Mouse (Mus musculus) layer of hippocampus, postnatal 10 days (tissue): ENCODE data around the gene Gm49416. TPM values are rescaled to one million over a fixed set of nuclear protein-coding genes. Genes with fewer than 3 reads are reported as not detected.
"Not testable (repeated sequence)": the region's sequence is repeated elsewhere in the genome, so short reads cannot be mapped to it uniquely, and the experiment has no call there.

Experiments used
- DNase-seq, 2 experiments: peaks; one replicate each; pipeline ENCODE4 v3.0.0; 2021; ENCODE audit warnings: low spot score in 2 of 2
- long read RNA-seq: library from polyadenylated mRNA; stranded (forward); transcript quantifications from one replicate; pipeline ENCODE4 v2.0.0, GENCODE M21; 2023
- total RNA-seq, 2 experiments: library from RNA; stranded (reverse); gene quantifications; 2 replicates each; pipeline ENCODE4 v1.2.3; 2021

Gene Gm49416
- 1 to 10 TPM; 3.8 to 4.6 TPM for total RNA-seq
- long read RNA-seq, partial matches to known transcripts = 0 of 1 reads
- long read RNA-seq, other reads (novel, unspliced or antisense) = 1 of 1 reads

DNA sequence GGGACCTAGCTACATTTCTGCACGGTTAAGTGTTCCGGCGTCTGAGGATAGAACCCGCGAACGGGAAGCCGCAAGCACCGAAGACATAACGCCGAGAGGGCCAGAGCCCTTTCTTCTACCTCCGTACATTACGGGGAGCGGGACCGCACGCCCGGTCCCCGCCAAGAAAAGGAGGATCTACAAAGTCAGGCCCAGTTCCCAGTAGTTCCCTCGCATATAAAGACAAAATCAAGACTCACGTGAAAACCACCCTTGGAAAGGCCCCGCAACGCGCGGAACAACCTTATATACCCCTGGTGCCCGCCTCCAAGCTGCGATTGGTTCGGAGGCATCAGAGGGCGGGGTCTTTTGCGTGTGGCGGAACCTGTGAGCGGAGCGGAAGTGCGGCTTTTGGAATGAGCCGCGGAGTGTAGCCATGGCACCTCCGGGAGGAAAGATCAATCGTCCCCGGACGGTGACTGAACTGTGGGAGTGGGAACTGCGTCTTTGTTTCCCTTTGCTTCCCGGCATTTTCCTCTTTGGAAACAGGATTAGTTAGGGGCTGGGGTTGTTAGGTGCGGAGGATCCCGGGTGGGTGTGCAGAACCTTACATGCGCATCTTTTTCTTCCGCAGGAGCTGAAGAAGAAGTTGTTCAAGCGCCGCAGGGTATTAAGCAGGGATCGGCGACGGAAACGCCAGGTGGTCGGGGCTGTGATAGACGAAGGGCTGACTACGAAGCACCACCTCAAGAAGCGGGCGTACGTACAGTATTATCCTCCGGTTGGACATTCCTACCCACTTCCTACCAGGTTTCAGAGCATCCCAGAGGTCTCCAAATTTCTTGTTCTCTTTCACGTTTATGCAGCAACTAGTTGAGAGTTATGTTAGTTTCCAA lies at the start of gene Gm49416, which contains the start of gene 1810009A15Rik:
TSS of gene Gm49416 (plus strand) at position 416 of the 875 bp plus-strand sequence.
TSS of gene 1810009A15Rik (plus strand) at position 343 of the 875 bp plus-strand sequence.
- DNase-seq = peak; percentile 93 to 95

DNA sequence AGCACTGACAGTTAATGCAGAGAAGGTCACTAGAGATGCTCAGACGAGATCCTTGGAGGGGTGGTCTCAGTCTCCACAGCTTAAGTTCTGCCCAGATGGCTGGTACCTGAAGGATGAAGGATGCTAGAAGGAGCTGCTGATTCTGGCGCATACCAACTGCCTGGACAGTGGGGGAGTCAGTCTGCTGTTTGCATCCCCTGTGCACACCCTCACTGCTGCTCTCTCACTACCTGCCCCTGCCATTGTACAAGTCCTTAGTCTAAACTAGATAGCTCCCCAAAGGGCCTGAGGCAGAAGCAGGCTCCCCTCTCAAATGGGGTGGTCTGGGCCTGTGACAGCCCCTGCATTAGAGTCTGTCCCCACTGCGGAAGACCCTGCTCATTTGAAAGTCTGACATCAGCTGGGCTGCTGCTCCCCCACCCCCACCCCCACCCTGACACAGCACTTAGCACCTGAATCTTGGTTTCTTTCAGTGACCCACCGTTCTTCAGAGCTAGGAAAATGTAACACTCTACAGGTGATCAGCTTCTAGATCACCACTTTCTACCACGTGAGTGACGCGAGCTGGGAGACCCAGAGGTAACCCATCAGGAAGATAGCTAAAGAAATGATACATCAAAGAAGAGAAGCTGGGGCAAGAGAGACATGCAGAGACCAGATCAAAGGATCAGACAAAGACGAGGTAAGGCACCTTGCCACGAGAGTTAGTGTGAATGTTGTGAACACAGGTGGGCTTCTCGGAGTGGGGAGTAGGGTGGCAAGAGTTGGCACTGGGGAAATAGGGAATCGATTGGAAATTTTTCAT lies 49.4 kb upstream of the Gm49416 start, which contains the start of gene Gng3:
TSS of gene Gng3 (minus strand) at position 92 of the 805 bp plus-strand sequence.
- peak; percentile 70 to 78 for DNase-seq

DNA sequence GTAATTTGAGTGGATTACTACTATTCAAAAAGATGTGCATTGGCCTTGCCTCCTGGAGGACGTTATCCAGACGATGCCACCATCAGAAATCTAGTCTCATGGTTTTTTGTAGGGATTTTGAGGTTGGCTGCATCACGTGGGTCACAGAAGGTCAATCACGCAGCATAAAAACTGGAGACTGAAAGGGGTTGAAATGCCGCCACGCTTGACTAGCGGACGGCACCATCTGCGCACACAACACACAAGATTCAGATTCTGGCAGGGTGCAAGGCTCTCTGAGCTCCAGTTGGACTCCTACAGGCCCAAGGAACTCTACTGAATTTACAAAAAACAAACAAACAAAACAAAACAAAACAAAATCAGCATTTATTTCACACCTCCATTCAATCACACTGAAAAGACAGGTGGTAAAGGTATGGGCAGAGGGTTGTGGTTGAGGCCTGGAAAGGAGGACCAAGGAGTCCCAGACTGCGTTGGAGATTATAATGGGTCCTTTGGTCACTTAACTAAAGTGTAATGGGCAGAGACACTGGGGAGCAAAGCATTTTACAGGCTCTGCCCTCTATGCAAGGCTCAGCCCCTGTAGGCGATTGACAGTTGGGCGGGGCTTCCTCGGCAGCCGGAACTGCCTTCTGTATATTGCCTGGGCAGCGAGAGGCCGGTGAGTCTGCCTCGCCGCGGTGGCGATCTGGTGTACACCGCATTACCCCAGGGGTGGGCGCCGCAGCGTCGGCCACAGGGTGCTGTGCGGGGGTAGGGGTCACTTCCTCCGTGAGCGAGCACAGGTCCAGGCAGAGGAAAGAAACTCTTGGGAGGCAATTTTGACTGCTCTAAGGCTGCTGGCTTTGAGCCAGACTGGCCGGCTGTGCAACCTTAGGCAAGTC lies 48.6 kb upstream of the Gm49416 start:
- DNase-seq = peak; percentile 71 to 75

DNA sequence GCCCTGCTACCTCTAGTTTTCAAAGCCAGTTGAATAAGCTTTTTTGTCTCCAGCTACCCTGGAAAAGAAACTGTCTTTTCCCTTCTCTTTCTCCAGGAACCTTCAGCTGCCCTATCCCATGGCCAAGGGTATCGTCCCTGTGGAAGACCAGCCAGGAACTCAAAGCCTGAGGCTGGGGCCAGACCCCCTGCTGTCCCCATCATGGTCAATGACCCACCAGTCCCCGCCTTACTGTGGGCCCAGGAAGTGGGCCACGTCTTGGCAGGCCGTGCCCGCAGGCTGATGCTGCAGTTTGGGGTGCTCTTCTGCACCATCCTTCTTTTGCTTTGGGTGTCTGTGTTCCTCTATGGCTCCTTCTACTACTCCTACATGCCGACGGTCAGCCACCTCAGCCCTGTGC lies 47.7 kb upstream of the Gm49416 start:
- DNase-seq = no peak

DNA sequence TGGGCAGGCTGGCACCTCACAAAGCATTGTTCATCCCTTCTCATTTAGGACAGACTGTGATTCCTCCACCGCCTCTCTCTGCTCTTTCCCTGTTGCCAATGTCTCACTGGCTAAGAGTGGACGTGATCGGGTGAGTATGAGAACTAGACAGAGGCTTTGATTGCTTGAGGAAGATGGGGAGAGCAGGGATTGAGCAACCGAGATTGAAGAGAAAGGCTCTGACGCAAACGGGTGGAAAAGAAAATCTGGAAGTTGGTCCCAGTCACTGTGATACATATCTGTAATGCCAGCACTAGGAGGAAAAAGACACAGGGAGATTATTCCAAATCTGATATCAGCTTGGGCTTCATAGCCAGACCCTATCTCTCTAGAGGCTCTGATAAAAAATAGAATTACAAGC lies 45.8 kb upstream of the Gm49416 start:
- no peak for DNase-seq

DNA sequence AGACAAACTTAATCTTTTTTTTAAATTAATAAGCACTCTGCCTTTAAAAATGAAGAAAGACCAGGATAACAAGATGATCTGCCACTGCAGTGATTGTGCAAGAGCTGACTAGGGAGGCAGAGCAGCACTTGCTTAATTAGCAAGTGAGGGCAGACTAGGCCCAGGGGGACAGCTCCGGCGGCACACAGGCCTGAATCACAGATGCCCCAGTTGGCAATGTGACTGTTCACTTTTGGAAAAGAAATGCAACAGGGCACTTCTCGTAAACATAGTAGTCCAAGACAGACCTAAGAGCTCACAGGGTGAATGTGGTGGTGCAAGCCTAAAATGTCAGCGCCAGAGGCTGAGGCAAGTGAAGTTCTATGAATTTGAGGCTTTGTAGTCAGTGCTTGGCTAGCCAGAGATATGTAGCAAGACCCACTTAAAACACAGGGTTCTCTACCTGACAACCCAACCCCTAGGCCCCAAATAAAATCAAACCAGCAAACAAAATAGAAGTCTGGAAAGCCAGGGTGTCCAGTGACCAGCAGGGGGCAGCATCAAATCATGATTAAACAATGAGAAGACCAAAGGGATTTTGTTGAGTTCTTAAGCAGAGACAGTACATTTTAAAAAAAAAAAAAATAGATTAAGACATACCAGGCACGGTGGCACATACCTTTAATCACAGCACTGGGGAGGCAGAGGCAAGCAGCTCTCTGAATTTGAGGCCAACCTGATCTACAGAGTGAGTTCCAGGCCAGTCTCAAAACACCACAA lies 44.2 kb upstream of the Gm49416 start:
- DNase-seq = peak; percentile 83 to 86

DNA sequence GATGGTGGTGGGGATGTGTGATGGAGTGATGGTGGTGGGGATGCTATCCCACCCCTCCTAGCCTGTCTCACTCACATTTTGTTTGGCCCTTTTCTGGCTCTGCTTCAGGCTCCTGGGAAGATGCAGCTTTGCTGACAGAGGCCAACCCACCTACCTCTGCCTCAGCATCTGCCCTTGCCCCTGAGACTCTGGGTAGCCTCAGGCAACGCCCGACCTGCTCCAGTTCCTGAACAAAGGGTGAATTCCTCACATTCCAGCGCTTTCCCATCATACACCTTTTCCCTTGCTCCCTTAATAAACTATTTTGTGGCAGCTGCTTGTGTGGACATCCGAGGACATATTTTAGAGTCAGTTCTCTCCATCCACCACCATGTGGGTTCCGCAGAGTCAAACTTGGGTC lies 40.4 kb upstream of the Gm49416 start:
- no peak for DNase-seq

DNA sequence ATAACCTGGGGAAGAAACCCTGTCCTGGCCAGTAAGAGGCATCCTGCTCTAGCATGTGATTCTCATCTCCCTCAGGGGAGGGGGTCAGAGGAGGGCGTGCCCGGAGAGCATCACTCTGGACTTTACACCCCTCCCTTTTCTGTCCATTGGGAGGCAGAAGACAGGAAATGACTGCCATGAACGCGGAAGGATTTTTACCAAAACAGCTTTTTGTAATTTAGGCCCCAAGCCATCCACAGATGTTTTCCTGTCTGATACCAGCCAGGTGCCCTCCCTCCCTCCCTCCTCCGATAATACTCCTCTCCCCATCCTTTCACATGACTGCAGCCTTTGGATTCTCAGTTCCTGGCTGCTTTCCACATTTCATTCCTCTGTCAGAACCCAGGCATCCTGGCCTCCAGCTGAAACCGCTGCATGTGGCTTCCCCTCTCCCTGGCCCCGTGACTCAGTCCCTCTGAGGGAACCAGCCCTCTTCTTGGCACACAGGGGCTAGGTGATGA lies 38.3 kb upstream of the Gm49416 start, which contains the start of gene Lrrn4cl:
TSS of gene Lrrn4cl (plus strand) at position 367 of the 500 bp plus-strand sequence.
- DNase-seq = no peak

DNA sequence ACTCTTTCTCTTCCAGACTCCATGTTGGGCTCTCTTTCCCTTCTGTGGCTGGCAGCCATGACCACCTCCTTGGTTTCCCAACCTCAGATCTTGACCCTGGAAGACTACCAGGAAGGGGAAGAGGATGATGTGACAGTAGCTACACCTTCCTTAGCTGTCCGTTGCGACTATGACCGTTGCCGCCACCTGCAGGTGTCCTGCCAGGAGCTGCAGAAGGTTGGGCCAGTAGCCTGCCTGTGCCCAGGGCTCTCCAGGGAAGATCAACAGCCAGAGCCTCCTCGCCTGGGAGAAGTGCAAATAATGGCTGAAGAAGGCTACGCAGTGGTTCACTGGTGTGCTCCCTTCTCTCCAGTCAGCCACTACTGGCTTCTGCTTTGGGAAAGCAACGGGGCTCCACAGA lies 37.1 kb upstream of the Gm49416 start:
- DNase-seq = no peak

DNA sequence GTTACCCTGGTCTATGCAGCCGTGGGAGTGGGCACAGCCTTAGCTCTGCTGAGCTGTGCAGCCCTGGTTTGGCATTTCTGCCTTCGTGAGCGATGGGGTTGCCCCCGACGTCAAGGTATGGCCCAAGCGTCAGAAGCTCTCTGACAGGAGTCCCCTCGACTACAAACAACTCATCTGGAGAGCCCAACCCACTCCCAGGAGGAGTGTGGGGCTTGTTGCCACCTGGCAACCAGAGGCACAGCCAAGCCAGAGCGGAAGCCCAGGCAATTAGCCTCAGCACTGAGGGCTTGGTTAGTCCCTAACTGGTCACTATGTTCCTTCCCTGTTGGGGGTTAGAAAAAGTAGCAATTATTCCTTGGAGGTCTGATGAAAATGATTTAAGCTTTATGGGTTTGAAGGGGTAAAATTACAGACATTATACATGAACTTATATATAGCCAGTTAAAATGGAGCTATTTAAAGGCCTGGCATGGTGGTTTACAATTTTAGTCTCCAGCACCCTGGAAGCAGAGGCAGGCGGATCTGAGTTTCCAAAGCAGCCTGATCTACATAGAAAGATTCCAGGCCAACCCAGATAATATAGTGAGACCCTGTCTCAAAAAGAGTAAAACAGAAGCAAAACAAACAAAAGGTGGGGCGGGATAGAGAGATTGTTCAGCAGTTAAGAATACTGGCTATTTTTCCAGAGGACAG lies 36.3 kb upstream of the Gm49416 start:
- no peak for DNase-seq

DNA sequence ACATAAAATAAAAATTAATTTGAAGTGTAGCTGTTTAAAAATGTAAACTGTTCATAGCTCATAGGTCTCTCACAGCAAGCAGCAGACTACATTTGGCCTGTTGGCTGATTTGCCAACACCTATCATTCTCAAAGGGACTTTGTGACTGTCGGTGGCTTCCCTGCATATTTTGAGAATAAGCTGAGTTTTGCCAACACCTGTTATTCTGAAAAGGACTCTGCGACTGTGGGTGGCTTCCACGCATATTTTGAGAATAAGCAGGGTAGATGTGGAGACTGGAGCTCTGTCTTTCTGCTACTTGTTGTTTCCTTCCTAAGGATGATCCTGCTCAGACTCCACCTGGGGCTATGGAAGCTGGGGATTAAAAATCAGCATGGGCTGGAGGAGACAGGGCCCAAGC lies 35.6 kb upstream of the Gm49416 start:
- no peak for DNase-seq

DNA sequence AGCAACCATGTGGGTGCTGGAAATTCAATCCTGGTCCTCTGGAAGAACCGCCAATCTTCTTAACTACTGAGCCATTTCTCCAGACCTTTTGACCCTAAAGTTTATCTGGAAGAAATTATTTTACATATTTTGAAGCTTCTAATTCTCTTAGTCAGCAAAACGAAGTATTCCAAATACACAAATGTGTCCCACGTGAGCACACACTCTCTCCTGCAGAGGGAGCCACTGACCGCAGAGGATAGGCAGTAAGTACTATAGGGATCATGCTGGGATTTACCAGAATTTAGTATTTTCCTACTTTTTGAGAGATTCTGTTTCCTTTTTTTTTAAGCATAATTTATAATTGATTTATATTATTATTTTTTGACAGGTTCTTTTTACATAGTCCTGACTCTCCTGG lies 31.0 kb upstream of the Gm49416 start:
- peak in 1 of 2 experiments; percentile 45 for DNase-seq

DNA sequence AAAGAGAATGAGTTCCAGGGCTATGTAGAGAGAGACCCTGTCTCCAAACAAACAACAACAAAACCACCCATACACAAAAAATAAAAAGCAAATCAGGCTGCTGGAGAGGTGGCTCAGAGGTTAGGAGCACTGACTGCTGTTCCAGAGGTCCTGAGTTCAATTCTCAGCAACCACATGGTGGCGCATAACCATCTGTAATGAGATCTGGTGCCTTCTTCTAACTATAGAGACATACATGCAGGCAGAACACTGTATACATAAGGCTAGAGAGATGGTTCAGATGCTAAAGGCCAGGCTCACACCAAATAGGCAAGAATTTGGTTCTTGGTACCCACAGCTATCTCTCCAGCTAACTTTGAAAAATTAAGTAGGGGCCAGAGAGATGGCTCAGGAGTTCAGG lies 29.7 kb upstream of the Gm49416 start:
- DNase-seq = no peak

DNA sequence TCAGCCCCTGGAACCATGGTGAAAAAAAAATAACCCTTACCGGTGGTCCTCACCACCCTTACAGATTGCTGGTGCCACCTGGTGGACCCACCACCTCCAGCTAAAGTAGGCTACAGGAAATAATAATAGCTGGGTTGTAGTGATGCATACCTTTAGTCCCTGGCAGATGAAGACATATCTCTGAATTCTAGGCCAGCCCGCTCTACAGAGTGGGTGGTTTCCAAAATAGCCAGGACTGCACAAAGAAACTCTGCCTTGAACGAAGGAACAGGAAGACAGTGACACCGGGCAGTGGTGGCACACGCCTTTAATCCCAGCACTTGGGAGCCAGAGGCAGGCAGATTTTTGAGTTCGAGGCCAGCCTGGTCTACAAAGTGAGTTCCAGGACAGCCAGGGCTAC lies 24.5 kb upstream of the Gm49416 start:
- DNase-seq = no peak

DNA sequence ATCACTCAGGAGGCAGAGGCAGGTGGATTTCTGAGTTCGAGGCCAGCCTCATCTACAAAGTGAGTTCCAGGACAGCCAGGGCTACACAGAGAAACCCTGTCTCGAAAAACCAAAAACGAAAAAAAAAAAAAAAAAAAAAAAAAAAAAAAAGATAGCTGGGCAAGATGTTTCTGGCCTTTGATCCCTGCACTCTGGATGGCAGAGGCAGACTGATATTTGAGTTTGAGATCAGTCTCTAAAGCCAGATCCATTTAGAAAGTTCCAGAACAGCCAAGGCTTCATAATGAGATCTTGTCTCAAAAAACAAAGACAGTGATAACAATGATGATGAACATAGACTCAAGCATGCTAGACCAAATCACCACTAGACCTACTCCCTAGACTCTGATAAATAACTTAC lies 18.3 kb upstream of the Gm49416 start:
- DNase-seq = not testable (repeated sequence)

DNA sequence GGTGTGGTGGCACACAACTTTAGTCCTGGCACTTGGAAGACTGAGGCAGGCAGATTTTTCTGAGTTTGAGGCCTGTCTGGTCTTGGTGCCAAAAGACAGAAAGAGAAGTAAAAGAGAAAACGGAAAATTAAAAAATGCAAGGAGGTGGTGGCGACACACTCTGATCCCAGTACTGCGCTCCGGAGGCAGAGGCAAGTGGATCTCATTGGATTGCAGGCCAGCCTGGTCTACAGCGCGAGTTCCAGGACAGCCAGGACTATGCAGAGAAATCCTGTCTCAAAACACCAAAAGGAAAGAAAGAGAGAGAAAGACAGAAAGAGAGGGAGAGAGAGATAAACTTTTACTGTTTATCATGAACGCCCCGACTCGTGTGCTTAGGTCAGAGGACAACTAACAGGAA lies 17.9 kb upstream of the Gm49416 start:
- DNase-seq = no peak

DNA sequence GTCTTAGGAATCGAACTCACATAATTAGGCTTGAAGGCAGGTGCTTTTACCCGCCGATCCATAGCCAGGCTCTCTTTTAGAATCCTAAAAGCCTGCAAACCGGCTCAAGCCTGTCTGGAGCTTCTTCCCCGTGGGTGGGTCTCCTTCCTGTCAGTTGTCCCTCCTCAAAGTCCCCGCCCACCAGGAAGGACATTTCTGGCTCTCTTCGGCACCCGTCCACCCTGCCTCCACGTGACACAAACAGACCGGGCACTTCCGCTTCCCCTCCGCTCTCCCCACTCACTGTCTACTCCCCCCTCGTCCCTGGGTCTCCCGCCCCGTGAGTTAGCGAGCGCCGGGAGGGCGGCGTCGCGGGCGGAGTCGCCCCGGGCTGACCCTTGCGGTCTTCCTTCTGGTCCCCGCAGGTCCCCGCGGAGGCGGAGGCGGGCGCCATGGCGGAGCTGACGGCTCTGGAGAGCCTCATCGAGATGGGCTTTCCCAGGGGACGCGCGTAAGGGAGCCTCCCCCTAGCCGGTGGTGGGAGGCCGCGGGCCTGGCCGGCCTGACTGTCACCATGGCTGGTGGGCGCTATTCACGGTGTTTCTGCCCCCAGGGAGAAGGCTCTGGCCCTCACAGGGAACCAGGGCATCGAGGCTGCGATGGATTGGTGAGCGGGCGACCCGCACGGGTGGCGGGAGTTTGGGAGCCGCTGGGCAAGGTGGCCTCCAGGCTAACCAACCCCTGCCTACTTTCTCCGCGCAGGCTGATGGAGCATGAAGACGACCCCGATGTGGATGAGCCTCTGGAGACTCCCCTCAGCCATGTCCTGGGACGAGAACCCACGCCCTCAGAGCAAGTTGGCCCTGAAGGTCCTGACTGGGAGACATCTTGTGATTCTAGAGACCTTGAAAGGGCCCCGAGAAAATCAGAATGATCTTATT lies 17.2 kb upstream of the Gm49416 start, which contains the start of gene Ubxn1:
TSS of gene Ubxn1 (plus strand) at position 230 of the 920 bp plus-strand sequence.
- DNase-seq = peak; percentile 97

DNA sequence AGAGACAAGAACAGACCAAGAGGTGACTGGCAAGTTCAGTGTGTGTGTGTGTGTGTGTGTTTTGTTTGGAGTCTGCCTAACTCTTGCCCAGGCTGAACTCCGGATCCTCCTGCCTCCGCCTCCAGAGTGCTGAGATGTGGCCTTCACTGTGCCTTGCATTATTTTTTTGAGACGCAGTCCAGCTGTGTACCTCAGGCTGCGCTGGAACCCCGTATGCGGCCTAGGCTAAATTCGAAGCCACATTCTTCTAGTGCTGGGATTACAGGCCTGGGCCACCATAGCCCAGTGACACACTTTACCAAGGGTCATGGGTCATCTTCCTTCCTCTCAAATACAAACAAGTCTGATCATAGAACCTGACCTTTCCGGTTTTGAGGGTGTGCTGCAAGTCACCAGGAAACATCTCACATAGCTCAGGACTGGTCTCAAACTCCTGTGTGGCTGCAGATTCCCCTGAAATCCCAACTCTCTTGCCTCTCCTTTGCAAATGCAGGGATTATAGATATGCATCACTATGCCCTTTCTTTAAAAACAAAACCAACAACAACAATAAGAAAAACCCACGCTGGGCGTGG lies 16.4 kb upstream of the Gm49416 start:
- DNase-seq = no peak
